Mouse (Mus musculus) ES-Bruce4 (cell line): Measurements from ENCODE around the gene Sdhc. TPM values are rescaled to one million over a fixed set of nuclear protein-coding genes. Genes with fewer than 3 reads are reported as not detected.
"Not testable (repeated sequence)": the region's sequence is repeated elsewhere in the genome, so short reads cannot be mapped to it uniquely, and the experiment has no call there.

Experiments used
- H3K27ac ChIP-seq: 2 replicates; pipeline ENCODE4 v1.5.1; 2012; ENCODE audit warnings: low read length, inconsistent platforms; ENCODE audit not compliant: insufficient read depth
- H3K27me3 ChIP-seq: 2 replicates; pipeline ENCODE4 v1.6.1; 2012; ENCODE audit warnings: mild to moderate bottlenecking, low read length, inconsistent platforms; ENCODE audit not compliant: control insufficient read depth, poor library complexity, insufficient read depth, severe bottlenecking
- H3K36me3 ChIP-seq: 2 replicates; pipeline ENCODE4 v1.6.1; 2012; ENCODE audit warnings: inconsistent platforms, mild to moderate bottlenecking, low read length, moderate library complexity; ENCODE audit not compliant: control insufficient read depth, poor library complexity, insufficient read depth, severe bottlenecking
- H3K4me1 ChIP-seq: one replicate; pipeline ENCODE4 v1.8.1; 2011; ENCODE audit warnings: low read length; ENCODE audit not compliant: control insufficient read depth, insufficient read depth
- H3K4me3 ChIP-seq: 2 replicates; pipeline ENCODE4 v1.5.1; 2011; ENCODE audit warnings: low read depth, mild to moderate bottlenecking, low read length
- H3K9ac ChIP-seq: 2 replicates; pipeline ENCODE4 v1.6.1; 2012; ENCODE audit warnings: low read depth, mild to moderate bottlenecking, inconsistent platforms; ENCODE audit not compliant: poor library complexity, severe bottlenecking
- H3K9me3 ChIP-seq: replicated peaks from 2 replicates; pipeline ENCODE4 v1.6.1; 2012; ENCODE audit warnings: mild to moderate bottlenecking, low read length, inconsistent platforms; ENCODE audit not compliant: control insufficient read depth, poor library complexity, insufficient read depth, severe bottlenecking
- CTCF ChIP-seq: IDR thresholded peaks from one replicate; pipeline ENCODE4 v1.8.1; 2011; ENCODE audit warnings: low read depth, low read length
- EP300 ChIP-seq: IDR thresholded peaks from 2 replicates; pipeline ENCODE4 v1.6.1; 2011; ENCODE audit warnings: low read depth, low read length; ENCODE audit not compliant: insufficient read depth
- POLR2A ChIP-seq: IDR thresholded peaks from one replicate; pipeline ENCODE4 v1.8.1; 2011; ENCODE audit warnings: low read length; ENCODE audit not compliant: insufficient read depth
- polyA plus RNA-seq: library from polyadenylated mRNA; stranded (reverse); fragments of >200 nt; gene quantifications from 2 replicates; pipeline ENCODE4 v1.2.4, GENCODE M21; 2011; ENCODE audit warnings: low read depth; ENCODE audit not compliant: missing spikeins, insufficient read depth, insufficient read length

Gene Sdhc
- polyA plus RNA-seq, 1 experiment, result 273 TPM

GRCm38 (mm10) chr1:171137486-171138155, 12.8 kb downstream of the Sdhc start:
- not testable (repeated sequence) for H3K4me3 ChIP-seq, H3K27me3 ChIP-seq, H3K4me1 ChIP-seq, H3K9me3 ChIP-seq
- Histone ChIP-seq H3K27ac (peak overlapping the region; percentile 95), H3K36me3 (peaks cover 40% of the 10 kb centered on the region), H3K9ac (peak overlapping the region; percentile 57)
- TF ChIP-seq EP300, result peak; percentile 92

DNA sequence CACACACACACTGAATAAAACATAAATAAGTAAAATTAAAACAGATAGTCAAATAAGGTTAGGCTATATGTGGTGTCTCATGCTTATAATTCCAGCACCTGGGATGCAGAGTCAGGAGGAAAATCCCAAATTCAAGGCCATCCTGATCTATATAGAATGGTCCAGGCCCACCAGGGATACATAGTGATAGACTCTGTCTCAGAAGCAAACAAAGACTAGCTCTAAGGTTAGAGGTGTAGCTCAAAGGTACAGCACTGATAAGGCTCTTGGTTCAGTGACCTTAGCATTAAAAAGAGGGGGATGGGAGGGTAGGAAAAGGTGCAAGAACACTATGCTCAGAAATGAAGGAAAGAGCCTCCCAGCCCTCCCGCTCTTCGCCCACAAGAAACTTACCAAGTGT, 14.8 kb downstream of the Sdhc start:
- Histone ChIP-seq H3K4me3 (no peak overlapping the region), H3K9me3 (no peaks in the 10 kb centered on the region), H3K27ac (peak overlapping the region; percentile 6), H3K27me3 (no peaks in the 10 kb centered on the region), H3K4me1 (peaks cover 2% of the 10 kb centered on the region), H3K9ac (no peak overlapping the region), H3K36me3 (peaks cover 36% of the 10 kb centered on the region)
- TF ChIP-seq CTCF (no peak), POLR2A (no peak), EP300 (no peak)

- Histone ChIP-seq H3K27me3 (no peaks in the 10 kb centered on the region), H3K27ac (no peak overlapping the region), H3K4me1 (peaks cover 4% of the 10 kb centered on the region), H3K36me3 (peaks cover 31% of the 10 kb centered on the region), H3K4me3 (no peak overlapping the region), H3K9me3 (no peaks in the 10 kb centered on the region), H3K9ac (no peak overlapping the region)
- TF ChIP-seq EP300 (no peak), POLR2A (no peak), CTCF (no peak)
Measured at GRCm38 (mm10) chr1:171130971-171131370, 19.4 kb downstream of the Sdhc start.

- Histone ChIP-seq H3K4me3 (peak overlapping the region; percentile 46), H3K27me3 (no peaks in the 10 kb centered on the region), H3K4me1 (peaks cover 2% of the 10 kb centered on the region), H3K9ac (0 out of 2 replicates have a peak overlapping the region, but pooled peaks have one; percentile 3), H3K27ac (no peak overlapping the region), H3K36me3 (peaks cover 16% of the 10 kb centered on the region), H3K9me3 (no peaks in the 10 kb centered on the region)
- TF ChIP-seq EP300, result no peak
- TF ChIP-seq POLR2A, result no peak
- peak; percentile 32 for TF ChIP-seq CTCF
Measured at GRCm38 (mm10) chr1:171129251-171129650, 21.2 kb downstream of the Sdhc start.

- Histone ChIP-seq H3K4me3 (no peak overlapping the region), H3K4me1 (peaks cover 2% of the 10 kb centered on the region), H3K36me3 (0 out of 2 replicates have a peak, but pooled peaks cover 3% of the 10 kb centered on the region), H3K27ac (no peak overlapping the region), H3K27me3 (no peaks in the 10 kb centered on the region), H3K9me3 (no peaks in the 10 kb centered on the region), H3K9ac (no peak overlapping the region)
- TF ChIP-seq EP300 (no peak), CTCF (no peak), POLR2A (no peak)
Measured at GRCm38 (mm10) chr1:171124398-171124797, 26.0 kb downstream of the Sdhc start.

GRCm38 (mm10) chr1:171122932-171123331, 27.5 kb downstream of the Sdhc start:
- Histone ChIP-seq H3K9ac (no peak overlapping the region), H3K4me3 (no peak overlapping the region), H3K27me3 (no peaks in the 10 kb centered on the region), H3K27ac (no peak overlapping the region), H3K36me3 (no peaks in the 10 kb centered on the region), H3K9me3 (no peaks in the 10 kb centered on the region), H3K4me1 (peaks cover 2% of the 10 kb centered on the region)
- TF ChIP-seq EP300 (no peak), POLR2A (no peak), CTCF (no peak)
